Mouse (Mus musculus) liver, embryonic 14.5 days (tissue): ENCODE results near the gene Hoxd3. TPM values are rescaled to one million over a fixed set of nuclear protein-coding genes. Genes with fewer than 3 reads are reported as not detected.

Source experiments
- ATAC-seq: fragments of 200-750 bp; cut with Nextera tagmentation; 2 replicates; pipeline ENCODE4 v1.8.0; 2017; ENCODE audit warnings: moderate number of reproducible peaks, mild to moderate bottlenecking, moderate library complexity; ENCODE audit not compliant: insufficient read depth
- DNase-seq, 3 experiments: peaks; one replicate each; pipeline ENCODE4 v3.0.0-alpha.2; 2012 to 2013; ENCODE audit warnings: low read depth in 3 of 3, low spot score in 3 of 3
- H3K27ac ChIP-seq: fragments of 300-500 bp; sonication (generic); 2 replicates; pipeline ENCODE4 v1.5.1; 2014; ENCODE audit warnings: moderate library complexity, mild to moderate bottlenecking, control low read depth, inconsistent platforms
- H3K27me3 ChIP-seq: fragments of 300-500 bp; sonication (generic); 2 replicates; pipeline ENCODE4 v1.6.1; 2014; ENCODE audit warnings: mild to moderate bottlenecking, low read length, moderate library complexity; ENCODE audit not compliant: control insufficient read depth, insufficient read depth
- H3K36me3 ChIP-seq: fragments of 300-500 bp; sonication (generic); replicated peaks from 2 replicates; pipeline ENCODE4 v1.6.1; 2014; ENCODE audit warnings: low read depth; ENCODE audit not compliant: control insufficient read depth, insufficient read depth
- H3K4me1 ChIP-seq, 2 experiments: fragments of 200-500 bp in 1 of 2; fragments of 300-500 bp in 1 of 2; sonication (generic) in 1 of 2; replicated peaks; 2 replicates each; pipeline ENCODE4 v1.6.1; 2012 to 2014; ENCODE audit warnings: antibody characterized with exemption in 1 of 2, inconsistent platforms in 1 of 2, low read length in 1 of 2; ENCODE audit not compliant: control insufficient read depth in 2 of 2, insufficient read depth in 2 of 2
- H3K4me2 ChIP-seq: fragments of 300-500 bp; sonication (generic); 2 replicates; pipeline ENCODE4 v1.6.1; 2014; ENCODE audit warnings: low read depth, mild to moderate bottlenecking, control low read depth, moderate library complexity
- H3K4me3 ChIP-seq, 2 experiments: fragments of 200-500 bp in 1 of 2; fragments of 300-500 bp in 1 of 2; sonication (generic) in 1 of 2; 2 replicates each; pipeline ENCODE4 v1.5.1; 2012 to 2014; ENCODE audit warnings: low read depth in 2 of 2, low read length in 2 of 2, mild to moderate bottlenecking in 2 of 2, control low read depth in 1 of 2, inconsistent platforms in 1 of 2, moderate library complexity in 1 of 2; ENCODE audit not compliant: insufficient read depth in 1 of 2
- H3K9ac ChIP-seq: fragments of 300-500 bp; sonication (generic); replicated peaks from 2 replicates; pipeline ENCODE4 v1.6.1; 2014; ENCODE audit warnings: mild to moderate bottlenecking, control low read depth, moderate library complexity
- H3K9me3 ChIP-seq: fragments of 300-500 bp; sonication (generic); 2 replicates; pipeline ENCODE4 v1.6.1; 2016; ENCODE audit warnings: low read length, mixed read lengths; ENCODE audit not compliant: control insufficient read depth
- CTCF ChIP-seq: IDR thresholded peaks from 2 replicates; pipeline ENCODE4 v1.5.1; 2016; ENCODE audit warnings: antibody characterized with exemption, low read depth, control low read depth
- EP300 ChIP-seq: IDR thresholded peaks from 2 replicates; pipeline ENCODE4 v1.6.1; 2016; ENCODE audit warnings: antibody characterized with exemption, low read depth
- WGBS: fragments of 180-500 bp; shearing (Covaris S2); extraction: QIAGEN DNeasy Blood & Tissue Kit; methylation state at CpG from one replicate; pipeline ENCODE4 v1.1.7; 2014; ENCODE audit not compliant: insufficient replicate concordance; 5-methylcytosine and 5-hydroxymethylcytosine counted together
- polyA plus RNA-seq, 2 experiments: library from polyadenylated mRNA; depleted of rRNA in 1 of 2; stranded (reverse) in 1 of 2; unstranded in 1 of 2; fragments of >200 nt; fragmentation: Nextera tagmentation in 1 of 2; extraction: Ambion mirVana in 1 of 2; gene quantifications; 2 replicates each; pipeline versions ENCODE4 v1.2.1 to v1.2.3; 2012 to 2014

Hoxd3 gene
- polyA plus RNA-seq, 2 experiments, result 0.02 TPM; not detected in 1

- Histone ChIP-seq H3K4me3 (no peak overlapping the region), H3K36me3 (no peaks in the 10 kb centered on the region), H3K27me3 (peaks cover 99% of the 10 kb centered on the region), H3K4me1 (no peaks in the 10 kb centered on the region), H3K4me2 (no peak overlapping the region), H3K27ac (no peak overlapping the region), H3K9me3 (no peaks in the 10 kb centered on the region), H3K9ac (no peak overlapping the region)
- TF ChIP-seq CTCF (no peak), EP300 (no peak)
- 1% methylated on average over 47 of the region's 47 CpGs for WGBS
- ATAC-seq, result no peak
- DNase-seq, result no peak
These were observed 37.8 kb downstream of the Hoxd3 start for GRCm38 (mm10) chr2:74749337-74750121.

GRCm38 (mm10) chr2:74750731-74751250 lies 39.1 kb downstream of the Hoxd3 start:
- Histone ChIP-seq H3K4me3 (no peak overlapping the region), H3K27me3 (peaks cover 96% of the 10 kb centered on the region), H3K4me2 (no peak overlapping the region), H3K36me3 (no peaks in the 10 kb centered on the region), H3K9ac (no peak overlapping the region), H3K27ac (no peak overlapping the region), H3K9me3 (no peaks in the 10 kb centered on the region), H3K4me1 (no peaks in the 10 kb centered on the region)
- DNase-seq, result no peak
- no peak for TF ChIP-seq CTCF
- no peak for TF ChIP-seq EP300
- no peak for ATAC-seq
- WGBS, result 27% methylated on average over 5 of the region's 5 CpGs

GRCm38 (mm10) chr2:74751861-74752260 lies 40.1 kb downstream of the Hoxd3 start:
- Histone ChIP-seq H3K4me1 (no peaks in the 10 kb centered on the region), H3K9me3 (no peaks in the 10 kb centered on the region), H3K27me3 (peaks cover 85% of the 10 kb centered on the region), H3K36me3 (no peaks in the 10 kb centered on the region), H3K4me2 (no peak overlapping the region), H3K4me3 (no peak overlapping the region), H3K9ac (no peak overlapping the region), H3K27ac (no peak overlapping the region)
- DNase-seq (no peak), ATAC-seq (no peak)
- 32% methylated on average over 1 of the region's 1 CpGs for WGBS
- TF ChIP-seq EP300, result no peak
- no peak for TF ChIP-seq CTCF

- Histone ChIP-seq H3K4me2 (no peak overlapping the region), H3K4me1 (no peaks in the 10 kb centered on the region), H3K27ac (no peak overlapping the region), H3K36me3 (no peaks in the 10 kb centered on the region), H3K27me3 (peaks cover 78% of the 10 kb centered on the region), H3K9me3 (no peaks in the 10 kb centered on the region), H3K4me3 (no peak overlapping the region), H3K9ac (no peak overlapping the region)
- ATAC-seq (no peak), DNase-seq (no peak)
- WGBS, result 4% methylated on average over 45 of the region's 45 CpGs
- TF ChIP-seq CTCF, result no peak
- no peak for TF ChIP-seq EP300
These were observed 40.9 kb downstream of the Hoxd3 start for GRCm38 (mm10) chr2:74752431-74753174.

GRCm38 (mm10) chr2:74753175-74753523 lies 41.4 kb downstream of the Hoxd3 start:
- ATAC-seq (no peak), DNase-seq (no peak)
- H3K27me3 ChIP-seq, result peaks cover 73% of the 10 kb centered on the region
- H3K4me2 ChIP-seq, result no peak overlapping the region
- H3K27ac ChIP-seq, result no peak overlapping the region
- 0% methylated on average over 22 of the region's 25 CpGs for WGBS
- H3K36me3 ChIP-seq, result no peaks in the 10 kb centered on the region
- no peak overlapping the region for H3K9ac ChIP-seq
- TF ChIP-seq CTCF (no peak), EP300 (no peak)
- no peaks in the 10 kb centered on the region for H3K9me3 ChIP-seq
- no peak overlapping the region for H3K4me3 ChIP-seq
- no peaks in the 10 kb centered on the region for H3K4me1 ChIP-seq
